Mouse (Mus musculus): Measurements from ENCODE around the gene Olfr694. TPM values are rescaled to one million over a fixed set of nuclear protein-coding genes. Genes with fewer than 3 reads are reported as not detected.

The Olfr694 gene
- polyA plus RNA-seq, 1 experiment, result not detected

DNA sequence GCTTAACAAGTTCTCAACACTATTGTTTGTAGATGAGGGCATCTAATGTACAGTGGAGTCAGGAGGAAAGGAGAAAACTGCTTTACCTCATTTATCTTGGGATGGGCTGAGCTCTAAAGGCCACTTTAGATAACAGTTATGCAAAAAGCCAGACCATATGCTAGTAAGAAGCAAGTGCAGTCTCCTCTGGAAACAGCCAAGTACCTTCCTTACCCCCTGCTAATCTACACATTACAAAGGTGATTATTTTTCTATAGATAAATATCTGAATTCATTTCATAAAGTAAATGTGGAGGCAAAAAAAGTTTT lies 39.3 kb downstream of the Olfr694 start:
- Histone ChIP-seq H3K4me1 (ENCODE audit: control insufficient read depth, insufficient read depth, low read length) (no peaks in the 10 kb centered on the region), H3K4me3 (ENCODE audit: insufficient read depth, low read length) (no peak overlapping the region), H3K27ac (ENCODE audit: insufficient read depth, low read length) (no peak overlapping the region)
- no peak for TF ChIP-seq CTCF (IDR thresholded peaks at IDR 0.05; ENCODE audit: borderline replicate concordance, insufficient read depth, low read length)
- TF ChIP-seq POLR2A (IDR thresholded peaks at IDR 0.05; ENCODE audit: low read depth, low read length), result no peak

DNA sequence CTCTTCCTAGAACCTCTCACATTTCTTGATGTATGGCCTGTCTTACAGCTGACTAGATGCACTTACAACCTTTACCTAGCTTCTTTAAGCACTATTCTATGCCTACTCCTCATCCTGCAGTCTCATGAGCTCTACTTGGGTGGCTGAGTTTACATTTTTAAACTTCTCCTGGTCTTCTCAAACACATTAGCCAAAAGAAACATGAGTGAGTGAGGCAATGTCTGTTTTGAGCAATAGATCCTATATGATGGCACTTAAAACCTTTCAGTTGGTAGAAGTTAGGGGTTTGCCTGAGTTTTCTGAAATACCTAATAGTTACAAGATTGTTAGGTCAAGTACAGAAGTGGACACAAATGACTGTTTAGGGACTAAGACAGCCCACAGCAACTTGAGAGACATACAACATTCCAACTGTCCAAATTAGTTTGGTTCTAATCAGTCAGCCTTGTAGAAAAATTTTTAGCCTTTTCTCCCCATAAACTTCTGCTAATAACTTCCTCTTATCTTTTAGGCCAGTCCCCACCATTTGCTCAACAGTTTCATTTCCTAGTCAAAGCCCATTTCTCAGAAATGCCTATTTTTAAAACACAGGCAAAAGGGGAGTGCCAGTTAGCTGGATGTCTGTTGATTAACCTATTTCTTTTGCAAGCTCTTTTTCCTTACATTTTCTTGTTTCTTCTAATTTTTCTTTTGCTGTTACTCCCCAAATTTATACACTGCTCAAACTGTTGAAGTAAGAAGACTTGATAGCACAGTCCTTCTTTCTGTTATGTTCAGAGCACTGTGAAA lies 39.9 kb downstream of the Olfr694 start:
- Histone ChIP-seq H3K27ac (ENCODE audit: insufficient read depth, low read length) (no peak overlapping the region), H3K4me1 (ENCODE audit: control insufficient read depth, insufficient read depth, low read length) (no peaks in the 10 kb centered on the region), H3K4me3 (ENCODE audit: insufficient read depth, low read length) (no peak overlapping the region)
- TF ChIP-seq POLR2A (IDR thresholded peaks at IDR 0.05; ENCODE audit: low read depth, low read length) (no peak), CTCF (IDR thresholded peaks at IDR 0.05; ENCODE audit: borderline replicate concordance, insufficient read depth, low read length) (no peak)

GRCm38 (mm10) chr7:106649774-106650173 lies 41.8 kb downstream of the Olfr694 start:
- no peaks in the 10 kb centered on the region for H3K4me1 ChIP-seq (ENCODE audit: control insufficient read depth, insufficient read depth, low read length)
- no peak overlapping the region for H3K27ac ChIP-seq (ENCODE audit: insufficient read depth, low read length)
- H3K4me3 ChIP-seq (ENCODE audit: insufficient read depth, low read length), result no peak overlapping the region
- no peak for TF ChIP-seq POLR2A (IDR thresholded peaks at IDR 0.05; ENCODE audit: low read depth, low read length)
- no peak for TF ChIP-seq CTCF (IDR thresholded peaks at IDR 0.05; ENCODE audit: borderline replicate concordance, insufficient read depth, low read length)

- Histone ChIP-seq H3K27ac (ENCODE audit: insufficient read depth, low read length) (no peak overlapping the region), H3K4me1 (ENCODE audit: control insufficient read depth, insufficient read depth, low read length) (no peaks in the 10 kb centered on the region), H3K4me3 (ENCODE audit: insufficient read depth, low read length) (no peak overlapping the region)
- TF ChIP-seq POLR2A (IDR thresholded peaks at IDR 0.05; ENCODE audit: low read depth, low read length), result no peak
- TF ChIP-seq CTCF (IDR thresholded peaks at IDR 0.05; ENCODE audit: borderline replicate concordance, insufficient read depth, low read length), result no peak
These were observed 46.4 kb downstream of the Olfr694 start for GRCm38 (mm10) chr7:106645261-106645660.

DNA sequence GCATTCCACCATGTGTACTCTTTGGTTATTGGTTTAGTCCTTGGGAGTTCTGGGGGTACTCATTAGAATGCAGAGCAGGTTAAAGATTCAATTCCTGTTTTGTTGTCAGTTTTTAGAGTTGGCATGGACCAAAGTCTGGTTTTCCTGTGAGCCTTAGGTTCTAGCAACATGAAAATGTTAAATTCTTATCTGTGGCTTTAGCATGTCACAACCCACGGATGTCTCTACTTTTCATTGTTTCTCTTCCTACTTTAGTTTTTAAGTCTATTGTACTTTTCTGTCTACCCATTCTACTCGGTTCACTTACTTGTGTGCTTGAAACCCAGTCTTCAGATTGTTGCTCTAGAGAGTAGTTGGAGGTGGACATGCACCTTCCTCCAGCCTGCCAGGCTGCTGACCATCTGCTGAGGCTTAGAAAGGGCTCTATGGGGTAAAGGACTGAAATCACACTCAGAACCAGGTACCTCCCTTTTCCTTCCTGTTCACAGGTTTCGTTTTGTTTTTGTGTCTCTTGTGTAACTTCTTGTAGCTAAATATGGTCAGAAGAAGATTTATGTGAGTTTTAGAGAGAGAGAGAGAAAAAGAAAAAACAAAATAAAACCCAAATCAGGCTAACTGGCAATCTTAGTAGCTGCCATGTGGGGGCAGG lies 47.3 kb downstream of the Olfr694 start:
- H3K27ac ChIP-seq (ENCODE audit: insufficient read depth, low read length), result no peak overlapping the region
- TF ChIP-seq CTCF (IDR thresholded peaks at IDR 0.05; ENCODE audit: borderline replicate concordance, insufficient read depth, low read length) (no peak), POLR2A (IDR thresholded peaks at IDR 0.05; ENCODE audit: low read depth, low read length) (no peak)
- no peak overlapping the region for H3K4me3 ChIP-seq (ENCODE audit: insufficient read depth, low read length)
- H3K4me1 ChIP-seq (ENCODE audit: control insufficient read depth, insufficient read depth, low read length), result no peaks in the 10 kb centered on the region

GRCm38 (mm10) chr7:106640839-106641238 lies 50.8 kb downstream of the Olfr694 start:
- TF ChIP-seq CTCF (IDR thresholded peaks at IDR 0.05; ENCODE audit: borderline replicate concordance, insufficient read depth, low read length) (no peak), POLR2A (IDR thresholded peaks at IDR 0.05; ENCODE audit: low read depth, low read length) (no peak)
- H3K4me3 ChIP-seq (ENCODE audit: insufficient read depth, low read length), result no peak overlapping the region
- H3K4me1 ChIP-seq (ENCODE audit: control insufficient read depth, insufficient read depth, low read length), result no peaks in the 10 kb centered on the region
- no peak overlapping the region for H3K27ac ChIP-seq (ENCODE audit: insufficient read depth, low read length)

- TF ChIP-seq POLR2A (IDR thresholded peaks at IDR 0.05; ENCODE audit: low read depth, low read length) (no peak), CTCF (IDR thresholded peaks at IDR 0.05; ENCODE audit: borderline replicate concordance, insufficient read depth, low read length) (no peak)
- Histone ChIP-seq H3K4me3 (ENCODE audit: insufficient read depth, low read length) (no peak overlapping the region), H3K4me1 (ENCODE audit: control insufficient read depth, insufficient read depth, low read length) (no peaks in the 10 kb centered on the region), H3K27ac (ENCODE audit: insufficient read depth, low read length) (no peak overlapping the region)
These were observed 56.1 kb downstream of the Olfr694 start for GRCm38 (mm10) chr7:106635560-106635959.

Other genes with a start within 250 kb of the Olfr694 start
- not detected in 2 replicates for gene Olfr693, start 11.2 kb downstream of the Olfr694 start, polyA plus RNA-seq (2011; ENCODE audit: insufficient read length, low read depth, missing spikeins)
- gene Olfr695, start 24.6 kb upstream of the Olfr694 start, polyA plus RNA-seq (2011; ENCODE audit: insufficient read length, low read depth, missing spikeins), result not detected in 2 replicates
- not detected in 2 replicates for gene Olfr697, start 50.6 kb upstream of the Olfr694 start, polyA plus RNA-seq (2011; ENCODE audit: insufficient read length, low read depth, missing spikeins)
- not detected in 2 replicates for gene Olfr698, start 63.6 kb upstream of the Olfr694 start, polyA plus RNA-seq (2011; ENCODE audit: insufficient read length, low read depth, missing spikeins)
- gene Olfr699, start 101.4 kb upstream of the Olfr694 start, polyA plus RNA-seq (2011; ENCODE audit: insufficient read length, low read depth, missing spikeins), result not detected in 2 replicates
- not detected in 2 replicates for gene Olfr700, start 117.0 kb upstream of the Olfr694 start, polyA plus RNA-seq (2011; ENCODE audit: insufficient read length, low read depth, missing spikeins)
- not detected in 2 replicates for gene Olfr701, start 122.3 kb upstream of the Olfr694 start, polyA plus RNA-seq (2011; ENCODE audit: insufficient read length, low read depth, missing spikeins)
- gene Olfr702, start 142.1 kb upstream of the Olfr694 start, polyA plus RNA-seq (2011; ENCODE audit: insufficient read length, low read depth, missing spikeins), result not detected in 2 replicates
- not detected in 2 replicates for gene Olfr703, start 151.5 kb upstream of the Olfr694 start, polyA plus RNA-seq (2011; ENCODE audit: insufficient read length, low read depth, missing spikeins)
- gene Olfr704, start 171.4 kb upstream of the Olfr694 start, polyA plus RNA-seq (2011; ENCODE audit: insufficient read length, low read depth, missing spikeins), result not detected in 2 replicates
- gene Olfr705, start 185.1 kb upstream of the Olfr694 start, polyA plus RNA-seq (2011; ENCODE audit: insufficient read length, low read depth, missing spikeins), result not detected in 2 replicates
- gene Olfr706, start 196.3 kb upstream of the Olfr694 start, polyA plus RNA-seq (2011; ENCODE audit: insufficient read length, low read depth, missing spikeins), result not detected in 2 replicates
- gene Olfr707, start 209.4 kb upstream of the Olfr694 start, polyA plus RNA-seq (2011; ENCODE audit: insufficient read length, low read depth, missing spikeins), result not detected in 2 replicates
- not detected in 2 replicates for gene Olfr1532-ps1, start 216.2 kb upstream of the Olfr694 start, polyA plus RNA-seq (2011; ENCODE audit: insufficient read length, low read depth, missing spikeins)
- gene Olfr709-ps1, start 240.4 kb upstream of the Olfr694 start, polyA plus RNA-seq (2011; ENCODE audit: insufficient read length, low read depth, missing spikeins), result not detected in 2 replicates

Data from embryonic fibroblast, embryonic 13.5 days (primary cell).